Mouse (Mus musculus): ENCODE data around the gene Fancl. TPM values are rescaled to one million over a fixed set of nuclear protein-coding genes. Genes with fewer than 3 reads are reported as not detected.

The Fancl gene
- polyA plus RNA-seq, 2 experiments: 12.3 to 23.6 TPM

DNA sequence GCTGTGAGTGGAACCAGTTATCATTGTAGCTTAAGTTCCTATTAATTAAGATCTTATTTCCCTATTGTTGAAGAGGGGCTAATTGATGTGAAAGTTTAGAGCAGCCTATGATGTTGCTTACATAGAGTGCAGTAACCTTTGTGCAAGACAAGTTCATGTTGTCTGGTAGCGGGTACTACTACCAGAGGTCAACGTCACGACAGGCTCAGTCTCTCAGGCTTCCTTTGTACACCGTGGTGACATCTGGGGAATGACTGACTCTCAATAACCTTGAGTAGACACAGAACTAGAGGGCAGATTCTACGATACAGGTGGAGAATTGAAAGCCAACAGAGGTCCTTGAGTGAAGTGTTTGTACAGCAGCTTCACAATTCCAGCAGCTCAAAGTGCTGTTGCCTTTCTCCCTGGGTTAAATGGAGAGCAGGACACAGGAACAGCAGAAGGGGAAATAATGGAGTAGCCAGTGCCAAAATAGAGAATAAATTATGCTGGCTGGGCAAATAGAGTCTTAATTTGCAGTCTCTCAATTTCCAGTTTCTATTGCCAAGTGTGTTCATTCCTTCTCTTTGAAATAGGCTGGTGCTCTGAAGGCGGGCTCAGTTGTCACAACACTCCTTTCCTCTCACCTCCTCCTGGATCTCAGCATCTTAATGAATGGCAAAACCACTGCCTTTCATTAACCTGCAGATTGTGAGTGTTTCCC, 91.3 kb downstream of the Fancl start:
- WGBS (ENCODE audit: insufficient replicate concordance): 81% methylated on average over 6 of the region's 6 CpGs
- no peak overlapping the region for H3K9ac ChIP-seq (replicated peaks)
- no peaks in the 10 kb centered on the region for H3K4me1 ChIP-seq (replicated peaks; ENCODE audit: control insufficient read depth in 2 of 2, insufficient read depth in 2 of 2, low read length in 1 of 2)
- TF ChIP-seq CTCF (IDR thresholded peaks at IDR 0.05; ENCODE audit: low read depth): no peak
- TF ChIP-seq EP300 (IDR thresholded peaks at IDR 0.05; ENCODE audit: low read depth): no peak
- H3K4me2 ChIP-seq (ENCODE audit: low read depth): no peak overlapping the region
- H3K27me3 ChIP-seq (ENCODE audit: control insufficient read depth, insufficient read depth, low read length): no peaks in the 10 kb centered on the region
- no peak overlapping the region for H3K27ac ChIP-seq
- peaks cover 7% of the 10 kb centered on the region for H3K36me3 ChIP-seq (replicated peaks; ENCODE audit: control insufficient read depth, insufficient read depth, low read depth)
- no peak for DNase-seq (ENCODE audit: low read depth in 3 of 3, low spot score in 3 of 3)
- ATAC-seq (ENCODE audit: insufficient read depth): no peak
- no peak overlapping the region for H3K4me3 ChIP-seq (ENCODE audit: insufficient read depth in 1 of 2, low read depth in 2 of 2, low read length in 2 of 2)
- H3K9me3 ChIP-seq (ENCODE audit: control insufficient read depth, low read length): no peaks in the 10 kb centered on the region

DNA sequence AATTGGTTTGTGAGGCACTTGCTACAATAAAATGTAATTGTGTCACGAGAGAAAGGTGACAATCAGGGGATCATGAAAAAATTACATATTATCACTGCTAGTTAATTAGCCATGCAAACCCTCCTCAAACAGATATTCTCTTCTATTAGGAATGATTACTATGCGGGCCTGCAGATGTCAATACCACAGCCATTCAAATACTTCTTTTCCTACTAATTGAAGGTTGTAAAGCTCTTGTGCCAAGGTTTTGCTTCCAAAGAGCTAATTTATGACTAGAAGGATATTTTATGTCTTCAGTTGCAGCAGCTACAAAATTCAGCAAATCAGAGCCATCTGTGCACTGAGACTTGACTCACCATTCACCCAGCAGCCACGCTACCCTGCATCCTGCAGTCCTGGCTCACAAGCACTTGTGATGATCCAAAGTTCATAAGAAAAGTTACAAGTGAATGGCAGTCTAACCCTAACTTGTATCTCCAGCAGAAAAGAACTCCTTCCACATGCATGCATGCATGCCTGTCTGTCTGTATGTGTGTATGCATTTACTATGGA, 95.8 kb downstream of the Fancl start:
- Histone ChIP-seq H3K36me3 (replicated peaks; ENCODE audit: control insufficient read depth, insufficient read depth, low read depth) (no peaks in the 10 kb centered on the region; the same call in 1 of the 2 replicates), H3K4me2 (ENCODE audit: low read depth) (no peak overlapping the region), H3K9me3 (ENCODE audit: control insufficient read depth, low read length) (no peaks in the 10 kb centered on the region), H3K27me3 (ENCODE audit: control insufficient read depth, insufficient read depth, low read length) (no peaks in the 10 kb centered on the region), H3K4me1 (replicated peaks; ENCODE audit: control insufficient read depth in 2 of 2, insufficient read depth in 2 of 2, low read length in 1 of 2) (no peaks in the 10 kb centered on the region), H3K4me3 (ENCODE audit: insufficient read depth in 1 of 2, low read depth in 2 of 2, low read length in 2 of 2) (no peak overlapping the region), H3K27ac (no peak overlapping the region), H3K9ac (replicated peaks) (no peak overlapping the region)
- no peak for ATAC-seq (ENCODE audit: insufficient read depth)
- DNase-seq (ENCODE audit: low read depth in 3 of 3, low spot score in 3 of 3): no peak
- WGBS (ENCODE audit: insufficient replicate concordance): 82% methylated on average over 3 of the region's 3 CpGs
- no peak for TF ChIP-seq EP300 (IDR thresholded peaks at IDR 0.05; ENCODE audit: low read depth)
- no peak for TF ChIP-seq CTCF (IDR thresholded peaks at IDR 0.05; ENCODE audit: low read depth)

DNA sequence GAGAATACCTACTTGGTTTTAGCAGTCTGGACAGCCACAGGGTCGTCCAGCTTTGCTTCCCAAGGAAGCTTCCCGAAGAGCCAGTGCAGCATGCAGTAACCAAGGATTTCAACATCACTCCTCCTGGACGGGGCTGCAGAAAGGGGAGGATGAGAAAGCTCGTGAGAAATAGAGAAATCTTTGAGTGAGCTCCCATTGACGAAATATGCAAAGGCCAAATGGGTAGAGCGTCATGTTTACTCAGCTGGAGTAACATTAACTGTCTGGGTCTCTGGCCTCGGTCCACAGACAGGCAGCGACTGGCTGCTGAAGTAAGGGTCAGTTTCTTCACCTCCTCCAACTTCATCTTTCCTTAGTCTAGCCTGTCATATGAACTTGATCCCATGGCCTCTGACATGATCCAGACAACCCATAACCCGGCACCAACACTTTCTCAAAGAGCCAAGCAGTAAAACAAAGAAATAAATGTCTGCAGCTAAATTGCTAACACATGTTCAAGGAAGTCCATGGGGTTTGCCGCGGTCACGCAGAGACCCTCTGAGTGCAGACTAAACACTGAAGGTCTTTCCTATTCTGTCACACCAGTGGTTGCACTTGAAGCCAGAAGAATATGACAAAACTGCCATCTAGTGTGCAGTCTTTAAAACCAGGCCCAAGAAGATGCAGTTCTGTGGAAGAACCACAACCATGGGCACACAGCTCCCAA, 104.0 kb downstream of the Fancl start:
- no peak overlapping the region for H3K27ac ChIP-seq
- H3K4me1 ChIP-seq (replicated peaks; ENCODE audit: control insufficient read depth in 2 of 2, insufficient read depth in 2 of 2, low read length in 1 of 2): no peaks in the 10 kb centered on the region
- no peaks in the 10 kb centered on the region for H3K27me3 ChIP-seq (ENCODE audit: control insufficient read depth, insufficient read depth, low read length)
- ATAC-seq (ENCODE audit: insufficient read depth) (no peak), DNase-seq (ENCODE audit: low read depth in 3 of 3, low spot score in 3 of 3) (no peak)
- WGBS (ENCODE audit: insufficient replicate concordance): 77% methylated on average over 12 of the region's 12 CpGs
- no peaks in the 10 kb centered on the region; the same call in 1 of the 2 replicates for H3K36me3 ChIP-seq (replicated peaks; ENCODE audit: control insufficient read depth, insufficient read depth, low read depth)
- TF ChIP-seq CTCF (IDR thresholded peaks at IDR 0.05; ENCODE audit: low read depth) (0 out of 2 replicates have a peak, but pooled peaks have one; percentile 24), EP300 (IDR thresholded peaks at IDR 0.05; ENCODE audit: low read depth) (no peak)
- H3K4me2 ChIP-seq (ENCODE audit: low read depth): no peak overlapping the region
- no peak overlapping the region for H3K4me3 ChIP-seq (ENCODE audit: insufficient read depth in 1 of 2, low read depth in 2 of 2, low read length in 2 of 2)
- no peaks in the 10 kb centered on the region for H3K9me3 ChIP-seq (ENCODE audit: control insufficient read depth, low read length)
- H3K9ac ChIP-seq (replicated peaks): no peak overlapping the region

DNA sequence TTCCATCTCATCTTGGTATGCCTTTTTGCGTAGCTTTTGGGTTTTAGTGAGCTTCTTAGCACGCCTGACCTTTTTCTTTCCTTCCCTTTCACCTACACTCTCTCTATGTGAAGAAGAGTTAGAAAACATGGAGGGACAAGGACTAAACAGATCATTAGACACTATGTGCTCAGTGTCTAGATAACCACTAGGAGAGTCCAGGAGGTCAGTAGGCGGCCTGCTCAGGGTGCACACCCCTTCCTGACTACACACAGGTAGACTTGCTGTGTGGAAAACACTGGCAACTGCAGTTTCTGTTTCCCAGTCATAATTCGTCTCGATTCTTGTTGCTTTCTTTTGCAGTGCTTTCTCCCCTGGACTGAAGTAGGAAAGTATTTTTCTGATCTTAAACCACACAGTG, 110.0 kb downstream of the Fancl start:
- H3K27me3 ChIP-seq (ENCODE audit: control insufficient read depth, insufficient read depth, low read length): no peaks in the 10 kb centered on the region
- H3K9me3 ChIP-seq (ENCODE audit: control insufficient read depth, low read length): no peaks in the 10 kb centered on the region
- no peak overlapping the region for H3K9ac ChIP-seq (replicated peaks)
- ATAC-seq (ENCODE audit: insufficient read depth) (no peak), DNase-seq (ENCODE audit: low read depth in 3 of 3, low spot score in 3 of 3) (no peak)
- no peaks in the 10 kb centered on the region for H3K4me1 ChIP-seq (replicated peaks; ENCODE audit: control insufficient read depth in 2 of 2, insufficient read depth in 2 of 2, low read length in 1 of 2)
- H3K4me2 ChIP-seq (ENCODE audit: low read depth): no peak overlapping the region
- no peak overlapping the region for H3K27ac ChIP-seq
- no peak overlapping the region for H3K4me3 ChIP-seq (ENCODE audit: insufficient read depth in 1 of 2, low read depth in 2 of 2, low read length in 2 of 2)
- WGBS (ENCODE audit: insufficient replicate concordance): 74% methylated on average over 5 of the region's 5 CpGs
- TF ChIP-seq EP300 (IDR thresholded peaks at IDR 0.05; ENCODE audit: low read depth) (no peak), CTCF (IDR thresholded peaks at IDR 0.05; ENCODE audit: low read depth) (no peak)
- no peaks in the 10 kb centered on the region for H3K36me3 ChIP-seq (replicated peaks; ENCODE audit: control insufficient read depth, insufficient read depth, low read depth)

- no peaks in the 10 kb centered on the region for H3K4me1 ChIP-seq (replicated peaks; ENCODE audit: control insufficient read depth in 2 of 2, insufficient read depth in 2 of 2, low read length in 1 of 2)
- no peak overlapping the region for H3K9ac ChIP-seq (replicated peaks)
- DNase-seq (ENCODE audit: low read depth in 3 of 3, low spot score in 3 of 3) (no peak), ATAC-seq (ENCODE audit: insufficient read depth) (no peak)
- H3K27ac ChIP-seq: no peak overlapping the region
- H3K27me3 ChIP-seq (ENCODE audit: control insufficient read depth, insufficient read depth, low read length): no peaks in the 10 kb centered on the region
- H3K36me3 ChIP-seq (replicated peaks; ENCODE audit: control insufficient read depth, insufficient read depth, low read depth): no peaks in the 10 kb centered on the region
- no peaks in the 10 kb centered on the region for H3K9me3 ChIP-seq (ENCODE audit: control insufficient read depth, low read length)
- TF ChIP-seq CTCF (IDR thresholded peaks at IDR 0.05; ENCODE audit: low read depth) (0 out of 2 replicates have a peak, but pooled peaks have one; percentile 9), EP300 (IDR thresholded peaks at IDR 0.05; ENCODE audit: low read depth) (no peak)
- H3K4me2 ChIP-seq (ENCODE audit: low read depth): no peak overlapping the region
- H3K4me3 ChIP-seq (ENCODE audit: insufficient read depth in 1 of 2, low read depth in 2 of 2, low read length in 2 of 2): no peak overlapping the region
These were observed 127.7 kb downstream of the Fancl start for GRCm38 (mm10) chr11:26513683-26514082.
